Mouse (Mus musculus) ES-Bruce4 (cell line): ENCODE data around the gene Iqschfp. TPM values are rescaled to one million over a fixed set of nuclear protein-coding genes. Genes with fewer than 3 reads are reported as not detected.

Source experiments
- H3K27ac ChIP-seq: 2 replicates; pipeline ENCODE4 v1.5.1; 2012; ENCODE audit warnings: low read length, inconsistent platforms; ENCODE audit not compliant: insufficient read depth
- H3K27me3 ChIP-seq: 2 replicates; pipeline ENCODE4 v1.6.1; 2012; ENCODE audit warnings: mild to moderate bottlenecking, low read length, inconsistent platforms; ENCODE audit not compliant: control insufficient read depth, poor library complexity, insufficient read depth, severe bottlenecking
- H3K36me3 ChIP-seq: 2 replicates; pipeline ENCODE4 v1.6.1; 2012; ENCODE audit warnings: inconsistent platforms, mild to moderate bottlenecking, low read length, moderate library complexity; ENCODE audit not compliant: control insufficient read depth, poor library complexity, insufficient read depth, severe bottlenecking
- H3K4me1 ChIP-seq: one replicate; pipeline ENCODE4 v1.8.1; 2011; ENCODE audit warnings: low read length; ENCODE audit not compliant: control insufficient read depth, insufficient read depth
- H3K4me3 ChIP-seq: 2 replicates; pipeline ENCODE4 v1.5.1; 2011; ENCODE audit warnings: low read depth, mild to moderate bottlenecking, low read length
- H3K9ac ChIP-seq: 2 replicates; pipeline ENCODE4 v1.6.1; 2012; ENCODE audit warnings: low read depth, mild to moderate bottlenecking, inconsistent platforms; ENCODE audit not compliant: poor library complexity, severe bottlenecking
- H3K9me3 ChIP-seq: replicated peaks from 2 replicates; pipeline ENCODE4 v1.6.1; 2012; ENCODE audit warnings: mild to moderate bottlenecking, low read length, inconsistent platforms; ENCODE audit not compliant: control insufficient read depth, poor library complexity, insufficient read depth, severe bottlenecking
- CTCF ChIP-seq: IDR thresholded peaks from one replicate; pipeline ENCODE4 v1.8.1; 2011; ENCODE audit warnings: low read depth, low read length
- EP300 ChIP-seq: IDR thresholded peaks from 2 replicates; pipeline ENCODE4 v1.6.1; 2011; ENCODE audit warnings: low read depth, low read length; ENCODE audit not compliant: insufficient read depth
- POLR2A ChIP-seq: IDR thresholded peaks from one replicate; pipeline ENCODE4 v1.8.1; 2011; ENCODE audit warnings: low read length; ENCODE audit not compliant: insufficient read depth
- polyA plus RNA-seq: library from polyadenylated mRNA; stranded (reverse); fragments of >200 nt; gene quantifications from 2 replicates; pipeline ENCODE4 v1.2.4, GENCODE M21; 2011; ENCODE audit warnings: low read depth; ENCODE audit not compliant: missing spikeins, insufficient read depth, insufficient read length

Gene Iqschfp
- polyA plus RNA-seq, 1 experiment, result not detected

DNA sequence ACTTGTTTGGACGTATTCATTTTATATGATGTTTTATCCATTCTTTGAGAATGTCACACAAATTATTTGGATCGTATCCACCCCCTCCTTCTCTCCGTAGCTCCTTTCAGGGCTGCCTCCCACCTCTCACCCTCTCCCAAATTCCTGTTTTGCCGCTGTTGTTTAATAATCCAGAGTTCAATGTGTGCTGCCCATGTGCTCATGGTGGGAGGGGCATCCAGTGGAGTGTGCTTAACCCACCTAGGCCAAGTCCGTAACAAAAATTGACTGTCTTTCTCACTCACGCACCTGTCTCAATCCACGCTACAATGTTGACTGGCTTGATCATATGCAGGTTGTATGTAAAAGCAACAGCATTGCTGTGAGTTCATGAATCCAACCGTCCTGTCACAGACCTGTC, 715.3 kb downstream of the Iqschfp start:
- no peak for TF ChIP-seq CTCF
- TF ChIP-seq EP300, result no peak
- no peak for TF ChIP-seq POLR2A
- Histone ChIP-seq H3K9me3 (no peaks in the 10 kb centered on the region), H3K27ac (no peak overlapping the region), H3K36me3 (no peaks in the 10 kb centered on the region), H3K4me1 (no peaks in the 10 kb centered on the region), H3K9ac (no peak overlapping the region), H3K4me3 (no peak overlapping the region), H3K27me3 (no peaks in the 10 kb centered on the region)

DNA sequence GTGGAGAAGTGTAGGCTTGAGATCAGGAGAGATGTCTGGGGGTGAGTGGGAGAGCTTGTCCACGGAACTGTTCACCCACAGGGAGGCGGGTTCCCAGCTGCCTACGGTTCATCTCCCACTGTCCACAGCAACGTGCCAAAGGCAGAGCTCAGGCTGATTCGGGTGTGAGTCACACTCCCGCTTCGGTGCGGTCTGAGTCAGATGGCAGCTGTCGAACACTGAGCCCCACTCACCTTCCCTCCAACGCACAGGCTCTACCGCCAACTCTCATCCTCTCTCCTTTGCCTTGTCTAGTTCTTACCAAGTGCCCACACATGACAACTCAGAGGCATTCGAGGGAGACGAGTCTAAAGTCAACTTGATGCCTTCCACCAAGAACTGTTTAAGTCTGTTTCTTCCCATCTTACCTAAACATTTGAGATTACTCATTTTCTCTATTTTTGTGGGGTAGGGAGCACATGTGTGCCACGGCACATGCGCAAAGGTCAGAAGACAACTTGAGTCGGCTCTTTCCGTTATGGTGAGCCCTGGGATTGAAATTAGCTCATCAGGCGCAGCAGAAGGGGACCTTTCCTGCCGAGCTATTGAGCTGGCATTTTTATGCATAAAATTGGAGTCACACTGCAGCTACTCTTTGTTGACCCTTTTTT, 716.9 kb downstream of the Iqschfp start:
- no peaks in the 10 kb centered on the region for H3K36me3 ChIP-seq
- no peak overlapping the region for H3K27ac ChIP-seq
- H3K4me1 ChIP-seq, result no peaks in the 10 kb centered on the region
- H3K9ac ChIP-seq, result no peak overlapping the region
- no peaks in the 10 kb centered on the region for H3K27me3 ChIP-seq
- no peak overlapping the region for H3K4me3 ChIP-seq
- no peaks in the 10 kb centered on the region for H3K9me3 ChIP-seq
- TF ChIP-seq POLR2A (no peak), CTCF (no peak), EP300 (no peak)

DNA sequence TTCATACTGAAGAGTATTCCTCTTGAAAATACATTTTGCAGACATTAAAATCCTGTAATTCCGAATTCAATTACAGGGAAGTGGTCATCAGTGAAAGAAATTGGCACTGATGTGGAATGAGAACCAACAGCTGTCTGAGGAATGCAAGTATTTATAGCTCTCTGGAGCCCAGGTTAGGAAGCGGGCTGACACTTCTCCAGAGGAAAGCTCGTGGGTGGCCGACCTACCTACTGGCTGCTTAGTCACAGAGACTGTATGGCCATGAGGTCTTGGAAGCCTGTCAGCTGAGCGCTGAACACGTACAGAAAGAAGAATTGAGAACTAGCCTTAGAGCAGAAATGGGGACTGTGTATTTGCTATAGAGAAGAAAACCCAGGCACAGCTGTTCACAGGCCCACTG, 718.0 kb downstream of the Iqschfp start:
- no peaks in the 10 kb centered on the region for H3K27me3 ChIP-seq
- no peaks in the 10 kb centered on the region for H3K4me1 ChIP-seq
- H3K9ac ChIP-seq, result no peak overlapping the region
- no peak overlapping the region for H3K4me3 ChIP-seq
- H3K36me3 ChIP-seq, result no peaks in the 10 kb centered on the region
- H3K27ac ChIP-seq, result no peak overlapping the region
- TF ChIP-seq CTCF, result no peak
- H3K9me3 ChIP-seq, result no peaks in the 10 kb centered on the region

DNA sequence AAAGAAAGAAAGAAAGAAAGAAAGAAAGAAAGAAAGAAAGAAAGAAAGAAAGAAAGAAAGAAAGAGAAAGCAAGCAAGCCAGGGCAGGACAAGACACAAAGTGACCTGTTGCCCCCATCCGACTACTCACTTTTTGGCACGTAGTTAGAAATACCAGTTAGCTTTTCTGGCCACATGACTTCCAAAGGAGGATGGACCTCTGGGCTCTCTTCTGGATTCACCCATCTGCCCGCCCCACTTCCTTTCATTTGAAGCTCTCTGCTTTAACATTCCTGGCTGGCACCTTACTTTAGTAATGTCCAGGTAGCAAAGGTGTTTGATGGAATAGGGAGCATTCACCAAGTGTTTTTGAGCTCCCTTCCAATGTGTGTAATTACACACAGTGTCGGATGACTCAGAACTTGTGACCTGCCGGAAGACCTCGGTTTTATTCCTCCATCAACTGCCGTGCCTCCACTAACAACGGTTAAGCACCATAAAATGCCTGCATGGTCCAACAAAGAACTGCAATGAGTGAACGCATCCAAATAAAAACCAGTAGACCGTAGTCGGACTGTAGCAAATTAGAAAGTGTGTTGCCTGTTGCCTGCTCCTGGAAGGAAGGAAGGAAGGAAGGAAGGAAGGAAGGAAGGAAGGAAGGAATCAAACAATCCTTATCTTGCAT, 718.7 kb downstream of the Iqschfp start:
- H3K4me3 ChIP-seq, result no peak overlapping the region
- no peaks in the 10 kb centered on the region for H3K36me3 ChIP-seq
- no peaks in the 10 kb centered on the region for H3K4me1 ChIP-seq
- no peak for TF ChIP-seq CTCF
- no peak for TF ChIP-seq POLR2A
- no peak for TF ChIP-seq EP300
- no peak overlapping the region for H3K27ac ChIP-seq
- no peaks in the 10 kb centered on the region for H3K27me3 ChIP-seq
- H3K9ac ChIP-seq, result no peak overlapping the region
- no peaks in the 10 kb centered on the region for H3K9me3 ChIP-seq

DNA sequence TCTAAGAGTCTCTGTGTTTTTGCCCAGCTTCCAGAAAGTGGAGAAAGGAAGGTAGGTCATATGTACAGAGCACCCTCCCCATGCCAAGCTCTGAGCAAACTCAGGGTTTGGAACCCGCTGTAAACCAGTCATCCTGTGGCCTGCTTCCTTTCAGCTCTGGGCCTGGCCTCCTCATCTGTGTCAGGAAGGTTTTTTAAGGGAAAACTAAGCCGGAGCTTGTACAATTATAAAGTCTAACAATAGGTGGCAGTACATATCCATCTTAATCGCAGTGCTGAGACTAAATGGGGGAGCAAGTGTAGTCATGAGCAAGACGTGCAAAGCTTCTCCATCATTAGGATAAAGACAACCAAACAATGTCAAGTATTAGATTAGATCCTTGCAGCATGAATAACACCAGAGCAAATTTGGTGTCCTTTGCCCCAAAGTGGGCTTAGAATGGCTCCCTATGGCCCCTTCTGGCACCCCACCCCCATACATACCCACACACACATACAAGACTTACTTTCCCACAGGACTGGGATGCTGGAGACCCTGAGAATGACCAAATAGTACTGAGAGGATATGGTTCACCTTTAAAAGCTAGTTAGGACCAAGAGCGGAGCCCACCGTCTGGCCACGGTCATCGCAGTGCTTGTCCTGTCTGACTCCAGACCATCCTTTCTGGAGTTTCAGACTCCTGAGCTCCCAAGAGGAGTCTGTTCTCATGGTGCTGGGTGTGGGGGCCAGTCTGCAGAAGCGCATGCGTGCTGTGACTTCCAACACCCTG, 723.2 kb downstream of the Iqschfp start:
- Histone ChIP-seq H3K9ac (no peak overlapping the region), H3K36me3 (no peaks in the 10 kb centered on the region), H3K4me1 (no peaks in the 10 kb centered on the region), H3K4me3 (no peak overlapping the region), H3K27ac (no peak overlapping the region), H3K27me3 (no peaks in the 10 kb centered on the region), H3K9me3 (no peaks in the 10 kb centered on the region)
- TF ChIP-seq CTCF (no peak), EP300 (no peak), POLR2A (no peak)

DNA sequence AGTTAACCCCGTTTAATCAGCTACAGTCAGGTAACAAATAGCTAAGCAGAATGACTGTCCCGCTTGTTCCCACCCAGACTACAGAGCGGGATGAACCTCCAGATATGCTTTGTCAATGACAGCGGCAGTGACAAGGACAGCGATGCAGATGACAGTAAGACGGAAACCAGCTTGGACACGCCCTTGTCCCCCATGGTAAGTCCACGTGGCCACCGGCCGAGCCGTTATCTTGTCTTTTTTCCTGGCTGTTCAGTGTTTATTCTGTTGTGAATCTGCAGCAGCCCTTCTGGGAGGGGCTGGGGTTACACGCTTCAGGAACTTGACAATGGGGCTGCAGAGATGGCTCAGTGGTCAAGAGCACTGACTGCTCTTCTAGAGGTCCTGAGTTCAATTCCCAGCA, 724.3 kb downstream of the Iqschfp start:
- peaks cover 6% of the 10 kb centered on the region; the same call in 1 of the 2 replicates for H3K36me3 ChIP-seq
- no peak overlapping the region for H3K27ac ChIP-seq
- H3K27me3 ChIP-seq, result no peaks in the 10 kb centered on the region
- no peaks in the 10 kb centered on the region for H3K4me1 ChIP-seq
- H3K9ac ChIP-seq, result no peak overlapping the region
- no peak for TF ChIP-seq EP300
- no peak for TF ChIP-seq POLR2A
- TF ChIP-seq CTCF, result no peak
- H3K4me3 ChIP-seq, result no peak overlapping the region
- no peaks in the 10 kb centered on the region; the same call in 1 of the 2 replicates for H3K9me3 ChIP-seq
